Mouse (Mus musculus): ENCODE measurements at regions not wholly inside any gene's neighbourhood (a gene's known extent, or its start where the extent isn't known, plus 50 kb on each side); places are given as distances from the start of the nearest gene placed in this dataset.

DNA sequence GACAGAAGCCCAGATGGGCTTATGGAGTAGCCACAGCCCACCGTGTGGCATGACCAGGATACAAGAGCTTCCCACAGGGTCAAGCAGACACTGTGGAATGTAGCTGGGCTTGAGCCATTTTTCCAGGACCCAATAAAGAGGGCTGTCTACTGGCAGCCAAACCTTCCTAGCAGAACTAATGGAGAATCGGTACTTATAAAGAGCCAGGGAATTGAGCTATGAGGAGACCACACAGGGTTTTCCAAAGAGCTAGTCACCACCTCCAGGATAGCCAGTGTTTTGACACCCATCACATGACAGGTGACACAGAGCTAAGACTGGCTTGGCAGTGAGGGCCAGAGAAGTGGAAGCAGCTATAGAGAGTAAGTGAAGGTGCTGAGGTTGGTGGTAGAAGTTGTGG lies 149.9 kb downstream of the Map2k4 start:
- DNase-seq: no peak

- no peak for DNase-seq
Observed at GRCm38 (mm10) chr11:65637206-65637605, 150.9 kb downstream of the Map2k4 start.

DNA sequence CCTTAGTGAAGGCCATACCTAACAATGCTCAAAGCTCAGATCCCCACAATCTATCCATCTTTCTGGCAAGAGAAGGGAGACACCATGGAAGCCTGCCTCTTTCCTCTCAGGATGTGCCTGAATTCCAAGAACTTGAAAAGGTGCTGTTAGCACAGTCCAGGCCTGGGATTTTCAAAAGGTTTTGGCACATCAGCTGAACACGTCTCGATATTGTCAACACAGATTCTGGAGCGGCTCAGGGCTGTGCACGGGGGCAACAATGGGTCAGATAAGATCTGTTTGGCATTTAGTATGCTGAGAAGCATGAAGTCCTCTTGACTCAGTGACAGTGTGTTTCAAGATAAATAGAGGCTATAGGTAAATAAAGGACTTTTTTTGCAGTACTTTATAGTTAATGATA lies 152.8 kb downstream of the Map2k4 start:
- peak; percentile 27 for DNase-seq

DNA sequence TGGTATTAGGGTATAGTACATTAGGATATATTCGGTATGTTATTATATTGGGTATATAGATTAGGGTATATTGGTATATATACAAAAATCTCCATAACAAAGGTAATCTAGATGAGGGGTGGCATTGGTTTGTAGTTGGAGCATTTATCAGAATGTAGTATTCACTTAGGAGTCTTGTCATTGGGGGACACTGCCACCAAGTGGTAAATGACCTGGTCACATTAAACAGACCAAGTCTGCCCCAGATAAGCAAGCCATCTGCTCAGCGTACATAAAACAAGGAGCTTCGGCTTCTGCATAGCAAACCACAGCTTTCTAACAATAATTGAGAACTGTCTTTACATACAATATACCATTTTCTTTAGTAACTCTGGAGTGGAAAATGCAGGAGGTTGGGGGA lies 156.9 kb downstream of the Map2k4 start:
- peak; percentile 59 for DNase-seq

- no peak for DNase-seq
Observed at GRCm38 (mm10) chr11:65630436-65630835, 157.7 kb downstream of the Map2k4 start.

- no peak for DNase-seq
Observed at GRCm38 (mm10) chr11:65629320-65629719, 158.8 kb downstream of the Map2k4 start.

DNA sequence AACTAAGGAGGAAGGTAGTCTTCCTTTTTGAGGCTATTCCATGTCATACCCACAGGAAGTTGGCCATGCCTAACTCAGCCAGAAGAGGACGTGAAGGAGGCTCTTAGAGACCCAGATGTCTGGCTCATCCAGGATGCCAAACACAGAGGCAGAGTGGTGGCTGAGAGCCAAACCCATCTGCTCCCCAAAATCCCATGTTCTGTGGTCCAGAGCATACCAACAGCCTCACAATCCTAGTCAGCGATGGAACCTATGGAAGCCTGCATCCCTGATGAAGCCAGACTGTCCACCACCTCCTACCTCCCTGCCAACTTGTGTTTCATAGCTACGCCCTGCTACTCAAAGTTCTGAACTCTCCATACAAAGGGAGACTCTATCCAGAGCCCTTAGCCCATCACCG lies 169.1 kb downstream of the Map2k4 start:
- no peak for DNase-seq

DNA sequence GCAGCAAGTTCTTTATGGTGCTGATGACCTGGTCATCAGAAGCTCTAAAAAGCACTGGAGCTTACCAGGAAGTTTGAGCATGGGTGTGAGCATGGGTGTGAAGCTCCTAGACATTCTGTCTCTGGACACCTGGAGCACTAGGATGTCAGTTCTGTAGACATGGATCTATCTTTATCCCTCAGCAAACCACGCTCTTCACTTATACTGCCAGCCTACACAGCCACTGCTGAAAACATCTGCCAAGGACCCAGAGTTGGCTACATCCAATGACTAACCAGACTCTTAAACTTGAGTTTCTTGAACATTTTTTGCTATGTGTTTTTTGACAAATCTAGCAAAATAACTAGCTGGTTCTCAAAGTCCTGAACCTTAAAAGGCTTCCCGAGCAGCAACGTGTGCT lies 177.6 kb downstream of the Map2k4 start:
- no peak for DNase-seq

DNA sequence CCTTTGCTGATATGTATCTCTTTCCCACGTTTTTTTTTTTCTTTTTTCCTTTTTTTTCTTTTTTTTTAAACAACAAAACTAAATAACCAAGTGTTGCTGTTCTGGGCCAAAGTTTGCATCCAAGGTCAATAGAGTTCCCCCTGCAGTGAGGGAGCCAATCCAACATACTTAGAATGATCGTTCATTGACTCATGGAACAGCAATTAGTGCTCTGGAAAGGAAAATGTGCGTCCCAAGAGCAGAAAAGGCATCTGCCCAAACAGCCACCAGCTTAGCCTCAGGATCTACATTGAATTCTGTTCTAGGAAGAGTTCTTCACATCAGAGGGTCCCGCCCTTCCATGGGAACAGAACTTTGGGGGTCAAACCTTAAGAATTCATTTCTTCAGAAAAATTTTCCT lies 179.0 kb downstream of the Map2k4 start:
- DNase-seq: no peak

DNA sequence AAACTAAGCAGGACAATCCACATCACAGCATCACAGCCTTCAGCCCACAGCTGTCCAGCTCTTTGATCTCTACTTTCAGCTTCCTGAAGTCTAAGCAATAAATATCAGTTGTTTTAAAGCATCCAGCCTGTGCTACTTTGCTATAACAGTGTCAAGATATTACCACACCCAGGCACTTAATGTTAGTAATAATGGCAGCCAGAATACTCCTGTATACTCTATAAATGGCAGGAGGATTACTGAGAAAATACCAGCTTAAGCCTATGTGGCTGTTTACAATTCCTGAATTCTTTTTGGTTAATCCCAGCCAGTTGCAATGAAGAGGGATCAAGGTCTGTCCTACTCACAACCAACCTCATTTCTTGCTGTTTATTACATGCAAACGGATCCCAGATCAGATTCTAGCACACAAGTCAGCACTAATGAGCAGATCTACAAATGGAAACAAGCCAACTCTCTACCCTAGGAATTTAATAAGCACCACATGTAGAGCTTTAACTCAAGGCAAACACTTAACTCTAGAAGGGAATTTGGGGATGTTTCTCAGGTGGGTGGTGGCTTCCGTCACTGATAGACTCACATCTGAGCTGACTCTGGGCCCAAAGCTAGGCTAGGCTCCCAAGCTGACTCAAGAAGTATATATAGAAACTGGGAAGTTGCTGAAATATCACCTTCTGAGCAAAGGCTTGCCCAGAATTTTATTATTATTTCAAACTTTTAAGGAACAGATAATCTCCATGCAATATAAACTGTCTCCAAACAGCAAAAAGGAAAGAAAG lies 190.6 kb downstream of the Map2k4 start:
- DNase-seq: no peak

DNA sequence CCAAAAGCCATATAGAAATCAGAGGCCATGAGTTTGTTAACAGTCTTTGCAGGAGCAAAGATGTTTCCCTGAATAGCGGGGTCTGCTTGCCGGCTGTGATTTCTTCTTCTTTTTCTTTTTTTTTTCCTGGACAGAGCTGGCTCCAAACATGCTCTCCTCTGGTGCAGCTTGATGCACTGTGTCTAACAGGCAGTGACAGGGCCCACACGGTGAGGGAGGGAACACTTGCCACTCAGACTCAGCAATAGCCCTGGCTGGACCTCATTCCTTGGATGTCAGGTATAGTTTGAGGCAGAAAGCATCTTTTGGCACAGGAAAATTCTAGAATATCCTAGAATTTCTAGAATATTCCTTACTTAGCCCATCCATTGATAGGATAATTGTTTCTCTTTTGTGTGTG lies 199.6 kb downstream of the Map2k4 start:
- no peak for DNase-seq

- DNase-seq: no peak
Observed at GRCm38 (mm10) chr11:65567831-65568230, 220.3 kb downstream of the Map2k4 start.

DNA sequence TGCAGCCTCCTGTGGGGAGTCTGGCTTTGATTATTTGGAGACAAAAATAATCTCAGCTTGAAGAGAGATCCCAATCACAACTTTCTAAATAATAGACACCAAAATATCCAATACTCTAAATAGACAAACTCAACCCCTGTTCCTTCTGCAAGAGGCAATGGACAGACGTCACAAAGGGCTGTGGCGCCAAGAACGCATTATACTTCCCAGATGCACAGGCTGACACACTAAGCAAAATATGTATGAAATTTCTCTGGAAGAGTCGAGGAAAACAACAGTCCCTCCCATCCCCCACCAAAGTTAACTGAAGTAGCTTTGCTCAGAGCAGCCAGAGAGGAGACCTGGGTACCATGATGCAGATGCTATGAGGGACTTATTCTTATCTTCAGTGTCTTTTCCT lies 229.9 kb downstream of the Map2k4 start:
- DNase-seq: no peak

- DNase-seq: no peak
Observed at GRCm38 (mm10) chr11:65551073-65551472, 237.0 kb downstream of the Map2k4 start.

DNA sequence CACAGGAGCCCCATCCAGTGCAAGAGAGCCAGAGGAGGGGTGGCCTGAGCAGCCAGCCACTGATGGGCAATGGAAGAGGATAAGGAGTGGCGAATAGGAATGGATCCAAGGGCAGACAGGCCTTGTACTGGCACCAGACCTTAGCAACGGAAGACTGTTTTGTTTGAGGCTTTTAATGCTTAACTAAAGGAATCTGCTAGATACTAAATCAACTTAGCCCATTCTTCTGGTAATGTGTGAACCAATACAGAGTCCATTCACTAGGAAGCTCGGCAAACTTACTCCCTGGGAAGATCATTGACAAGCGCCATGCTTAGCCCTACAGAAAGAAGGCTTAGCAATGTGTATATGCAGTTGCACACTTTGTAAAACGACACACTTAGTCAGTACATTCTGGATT lies 243.8 kb downstream of the Map2k4 start:
- no peak for DNase-seq

GRCm38 (mm10) chr11:65543581-65543980 lies 244.5 kb downstream of the Map2k4 start:
- DNase-seq: no peak

DNA sequence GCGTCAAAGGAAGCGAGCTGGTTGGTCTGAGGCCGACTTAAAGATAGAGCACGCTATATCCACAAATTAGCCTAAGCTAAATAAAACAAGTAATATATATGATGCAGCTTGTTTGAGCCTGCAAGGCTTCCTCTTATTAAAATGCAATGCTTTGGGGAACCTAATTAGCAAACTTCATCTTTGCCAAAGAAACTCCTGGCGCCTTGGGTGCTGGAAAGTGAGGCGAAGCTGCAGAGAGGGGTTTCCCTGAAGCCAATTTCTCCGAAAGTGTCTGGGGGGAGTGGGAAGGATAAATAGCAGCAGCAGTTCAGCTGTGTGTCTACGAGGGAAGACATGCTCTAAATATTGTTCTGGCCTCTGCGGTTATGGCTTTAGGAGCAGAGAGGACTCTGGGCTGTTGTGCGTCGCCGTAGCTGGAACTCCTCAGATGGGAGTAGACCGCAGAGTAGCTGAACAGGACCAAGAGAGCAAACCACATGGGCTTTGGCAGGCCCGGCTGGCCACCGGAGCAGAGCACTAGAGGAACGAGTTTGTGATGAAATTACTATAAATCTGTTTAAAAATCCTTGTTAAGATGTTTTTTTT lies 251.0 kb downstream of the Map2k4 start:
- DNase-seq: no peak

DNA sequence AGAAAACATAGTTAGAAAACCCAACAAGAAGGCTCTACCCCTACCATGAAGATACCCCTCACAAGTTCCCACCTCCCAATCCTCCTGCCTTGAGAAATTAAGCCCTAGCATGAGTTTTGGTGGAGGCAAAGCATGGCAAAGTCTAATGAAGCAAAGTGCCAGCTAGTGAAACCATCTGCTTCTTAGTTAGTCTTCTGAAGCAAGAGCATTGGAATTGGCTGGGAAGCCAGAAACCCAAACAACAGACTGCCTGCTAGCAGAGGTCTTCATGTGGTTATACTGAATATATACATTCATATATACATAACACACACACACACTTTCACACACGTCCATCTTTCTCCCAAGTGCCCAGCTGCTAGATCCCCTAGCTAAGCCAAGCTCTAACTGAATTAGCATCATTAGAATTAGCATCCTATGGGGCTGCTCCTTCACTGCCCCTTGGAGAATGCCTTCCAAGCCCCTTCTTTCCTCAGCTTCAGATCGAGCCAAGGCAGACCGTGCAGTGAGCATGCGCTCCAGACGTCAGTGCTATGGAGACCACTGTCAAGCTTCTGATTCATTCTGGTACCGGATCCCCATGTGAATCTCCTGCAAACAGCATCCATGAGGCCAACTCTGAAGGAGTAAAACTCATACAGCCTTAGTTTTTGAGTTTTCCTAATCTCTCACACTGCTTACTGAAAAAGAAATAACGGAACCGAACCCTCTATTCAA lies 252.2 kb downstream of the Map2k4 start:
- DNase-seq: no peak

DNA sequence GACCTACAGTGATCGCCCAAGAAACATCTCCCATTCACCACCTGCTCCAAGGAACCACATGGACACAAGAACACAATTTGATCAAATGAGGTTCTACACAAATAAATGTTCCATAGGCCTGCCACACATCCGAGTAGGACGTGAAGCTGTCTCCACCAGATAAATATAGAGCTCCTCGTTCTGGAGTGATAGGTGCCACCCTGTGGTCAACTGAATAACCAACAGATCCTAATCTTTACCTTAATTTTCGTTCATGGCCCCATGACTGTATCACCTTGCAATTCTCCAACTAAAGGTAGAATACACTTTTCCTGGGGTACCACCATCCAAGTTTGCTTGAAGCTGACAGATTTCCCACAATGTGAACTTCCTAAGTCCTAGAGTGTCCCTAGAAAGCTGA lies 257.4 kb downstream of the Map2k4 start:
- no peak for DNase-seq

DNA sequence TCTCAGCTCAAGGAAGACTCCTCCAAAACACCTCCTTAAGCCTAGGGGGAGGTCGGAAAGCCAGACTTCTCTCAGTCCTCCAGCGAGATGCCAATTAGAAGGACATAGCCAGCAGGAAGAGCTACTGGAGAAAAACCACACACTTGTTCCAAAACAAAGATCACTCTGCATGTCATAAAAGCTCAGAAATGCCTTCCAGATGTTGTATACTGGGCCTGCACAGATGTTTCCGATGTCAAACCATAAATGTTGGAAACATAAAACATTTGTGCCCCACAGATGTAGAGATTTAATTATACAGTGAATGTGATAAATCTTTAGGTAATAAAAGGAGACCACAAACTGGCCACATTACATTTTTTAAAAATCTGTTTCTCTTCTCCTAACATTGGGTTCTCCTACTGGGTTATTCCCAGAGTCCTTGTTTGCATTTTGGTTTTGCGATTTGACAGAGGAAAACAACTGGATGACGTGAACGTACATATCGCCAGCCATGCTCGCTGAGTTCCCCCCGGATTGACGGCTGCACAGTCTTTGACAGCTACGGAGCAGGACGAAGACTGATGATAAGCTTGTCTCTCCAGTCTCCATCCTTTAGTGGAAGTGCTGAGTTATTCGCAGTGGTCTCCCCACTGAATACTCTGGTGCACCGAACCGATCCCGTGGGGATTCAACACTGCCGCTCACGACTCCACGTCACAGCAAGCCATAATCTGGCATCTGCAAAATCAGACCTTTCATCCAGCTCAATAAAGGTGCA lies 235.5 kb upstream of the Myocd start:
- no peak for DNase-seq

DNA sequence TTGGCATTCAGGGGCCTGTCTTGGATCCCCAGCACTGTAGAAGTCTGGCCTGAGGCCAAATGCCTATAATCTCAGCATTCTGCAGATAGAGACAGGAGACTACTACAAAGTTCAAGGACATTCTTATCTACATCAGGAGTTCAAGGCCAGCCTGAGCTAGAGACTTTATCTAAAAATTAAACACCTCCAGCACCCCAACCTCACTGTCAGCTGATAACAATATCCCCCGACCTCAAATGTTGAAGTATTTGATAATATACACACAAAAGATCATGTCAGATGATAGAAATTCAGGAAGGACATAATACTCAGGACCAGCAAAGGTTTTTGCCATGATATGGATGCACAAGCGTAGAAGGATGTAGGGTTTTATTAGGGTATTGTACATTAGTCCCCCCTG lies 228.2 kb upstream of the Myocd start:
- no peak for DNase-seq

- no peak for DNase-seq
Observed at GRCm38 (mm10) chr11:65497415-65497814, 227.6 kb upstream of the Myocd start.

DNA sequence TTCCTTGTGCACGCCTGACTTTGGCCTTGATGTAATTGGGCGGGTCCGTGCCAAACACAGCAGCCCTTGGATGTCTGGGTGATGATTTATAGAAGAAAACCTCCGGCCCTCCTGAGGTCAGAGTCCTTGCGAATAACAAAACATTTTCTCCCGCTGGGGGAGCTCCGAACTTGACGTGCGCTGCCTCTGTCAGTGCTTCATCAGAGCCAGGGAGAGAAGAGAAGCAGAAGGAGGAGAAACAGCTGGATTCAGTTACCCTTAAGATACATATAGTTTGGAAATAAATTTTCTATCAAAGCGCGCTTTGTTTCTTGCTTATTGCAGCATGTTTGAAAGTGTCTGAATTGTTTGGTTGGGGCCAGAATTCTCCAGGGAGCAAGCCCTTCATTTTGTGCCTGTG lies 225.2 kb upstream of the Myocd start:
- peak; percentile 14 for DNase-seq

All from heart, postnatal 4 days (tissue).